Mouse (Mus musculus) erythroblast, embryonic 14.5 days (primary cell): Measurements from ENCODE around the gene Dus1l.

ENCODE experiments used
- GATA1 ChIP-seq: IDR thresholded peaks from 2 replicates; pipeline ENCODE4 v1.6.1; 2012; ENCODE audit warnings: low read length, inconsistent platforms, mixed read lengths
- TAL1 ChIP-seq: IDR thresholded peaks from 3 replicates; pipeline ENCODE4 v1.6.1; 2012; ENCODE audit warnings: low read length, inconsistent platforms, mixed read lengths

DNA sequence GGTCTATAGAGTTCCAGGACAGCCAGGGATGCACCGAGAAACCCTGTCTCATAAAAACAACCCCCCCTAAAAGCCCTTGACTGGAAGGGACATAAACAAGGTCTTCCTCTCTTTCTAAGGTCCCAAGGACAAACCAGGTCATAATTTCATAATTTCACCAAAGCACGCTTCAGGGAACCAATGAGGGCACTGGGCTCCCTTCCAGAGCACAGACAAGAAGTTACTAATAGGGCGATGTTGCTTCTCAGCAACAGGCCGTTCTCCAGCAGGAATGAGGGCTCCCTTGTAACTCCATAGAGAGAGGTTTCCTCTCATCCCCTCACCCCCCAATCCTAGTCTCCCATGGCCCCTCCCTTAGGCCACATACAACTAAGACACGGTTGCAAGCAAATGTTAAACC, 55.2 kb downstream of the Dus1l start:
- TF ChIP-seq TAL1 (no peak), GATA1 (no peak)
